ENCODE assay signal across 22 mouse cellular contexts in the genomic region with DNA sequence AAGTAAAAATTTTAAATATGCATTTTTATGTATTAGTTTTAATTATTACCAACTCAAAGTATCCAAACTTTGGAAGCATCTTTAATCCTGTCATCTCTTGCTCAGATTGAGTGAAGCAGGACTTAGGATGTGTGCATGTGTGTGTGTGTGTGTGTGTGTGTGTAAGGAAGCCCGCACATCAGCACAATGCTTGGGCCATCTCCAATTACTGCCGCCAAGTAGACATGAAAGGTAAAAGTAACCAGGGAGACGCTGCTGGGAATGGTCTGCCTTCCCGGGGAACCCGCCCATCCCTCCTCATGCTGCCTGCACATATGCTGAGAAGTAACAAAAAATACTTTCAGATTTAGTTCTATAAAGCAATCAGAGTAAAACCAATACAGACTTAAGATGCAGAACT. TPM values are rescaled to one million over a fixed set of nuclear protein-coding genes. Genes with fewer than 3 reads are reported as not detected.
DNase-seq lines count a peak whose midpoint lies in the region; ATAC-seq lines count a peak whose summit lies in the region.
"Had no signal": no experiment of that assay in that cellular context is flagged by ENCODE, and none has a peak within 500 bp of the region (broad histone marks: within the 10 kb centered on the region; RNA-seq: fewer than 3 reads in every experiment).

No protein-coding gene starts in this region.

- peaks cover 49% of the 10 kb centered on the region for H3K36me3 ChIP-seq in neural tube, embryonic 12.5 days
- H3K36me3 ChIP-seq in neural tube, embryonic 15.5 days = peaks cover 49% of the 10 kb centered on the region

- H3K27ac ChIP-seq in neural tube, embryonic 12.5 days = no peak overlapping the region
- no peak overlapping the region for H3K27ac ChIP-seq in neural tube, embryonic 15.5 days (replicated peaks)
- H3K27ac ChIP-seq: embryonic facial prominence, embryonic 12.5 days; heart, embryonic 13.5 days; hindbrain, embryonic 12.5 days; intestine, embryonic 15.5 days had no signal

- H3K4me2 ChIP-seq in neural tube, embryonic 12.5 days (replicated peaks) = no peak overlapping the region
- H3K4me2 ChIP-seq in neural tube, embryonic 15.5 days = no peak overlapping the region
- H3K4me2 ChIP-seq: embryonic facial prominence, embryonic 12.5 days; heart, embryonic 13.5 days; hindbrain, embryonic 12.5 days; intestine, embryonic 15.5 days had no signal

- H3K9me3 ChIP-seq in neural tube, embryonic 12.5 days = no peaks in the 10 kb centered on the region
- no peaks in the 10 kb centered on the region for H3K9me3 ChIP-seq in neural tube, embryonic 15.5 days (replicated peaks)
- H3K9me3 ChIP-seq: embryonic facial prominence, embryonic 12.5 days; G1E; heart, embryonic 13.5 days; hindbrain, embryonic 12.5 days; intestine, embryonic 15.5 days had no signal

- peak; percentile 37 for DNase-seq in embryo, embryonic 10 days (ENCODE audit: low spot score)
- no peak for DNase-seq in embryo, embryonic 11 days
- peak; percentile 59 for DNase-seq in heart, adult 11 months
- no peak for DNase-seq in heart, adult 18-20 months
- no peak for DNase-seq in kidney, adult 11 months
- DNase-seq: adrenal gland, postnatal 10 days; B cell, adult 2 months; cerebellum, adult 11-12 months; cerebellum, adult 9-10 months; cerebellum, postnatal 25 days; forebrain, postnatal 0 days; gastrocnemius, postnatal 14 days; heart, postnatal 36 days; kidney, adult 2 months had no signal

- 36% methylated on average over 5 of the region's 5 CpGs for WGBS in neural tube, embryonic 12.5 days
- 20% methylated on average over 5 of the region's 5 CpGs for WGBS in neural tube, embryonic 15.5 days

- peak; percentile 44; the same call in 1 of the 2 replicates for ATAC-seq in neural tube, embryonic 12.5 days (ENCODE audit: low FRiP score, low read depth)
- ATAC-seq in neural tube, embryonic 15.5 days (ENCODE audit: low FRiP score) = no peak
- ATAC-seq: CD4-positive, CD25-positive, alpha-beta regulatory T cell, adult 4 months; forebrain, postnatal 0 days; intestine, embryonic 15.5 days had no signal

- H3K4me1 ChIP-seq in neural tube, embryonic 12.5 days = no peaks in the 10 kb centered on the region
- no peaks in the 10 kb centered on the region for H3K4me1 ChIP-seq in neural tube, embryonic 15.5 days
- H3K4me1 ChIP-seq: hindbrain, embryonic 12.5 days; intestine, embryonic 15.5 days had no signal

- no peaks in the 10 kb centered on the region for H3K27me3 ChIP-seq in neural tube, embryonic 12.5 days (replicated peaks)
- no peaks in the 10 kb centered on the region for H3K27me3 ChIP-seq in neural tube, embryonic 15.5 days (replicated peaks)
- H3K27me3 ChIP-seq: embryonic facial prominence, embryonic 12.5 days; heart, embryonic 13.5 days; hindbrain, embryonic 12.5 days; intestine, embryonic 15.5 days had no signal

- no peak overlapping the region for H3K9ac ChIP-seq in neural tube, embryonic 12.5 days
- no peak overlapping the region for H3K9ac ChIP-seq in neural tube, embryonic 15.5 days (replicated peaks)
- H3K9ac ChIP-seq: embryonic facial prominence, embryonic 12.5 days; forebrain, postnatal 0 days; heart, embryonic 13.5 days; hindbrain, embryonic 12.5 days; intestine, embryonic 15.5 days had no signal

- H3K4me3 ChIP-seq in neural tube, embryonic 12.5 days = no peak overlapping the region
- no peak overlapping the region for H3K4me3 ChIP-seq in neural tube, embryonic 15.5 days (replicated peaks)
- H3K4me3 ChIP-seq: embryonic facial prominence, embryonic 12.5 days; heart, embryonic 13.5 days; hindbrain, embryonic 12.5 days; intestine, embryonic 15.5 days had no signal

RNA-seq across cellular contexts. Expression of a gene that starts 18.2 kb away (rescaled TPM):
- total RNA-seq in heart, adult 18-20 months (2021) = 1 to 10 TPM; 1.9 to 2.9 TPM
- 3.0 and 3.1 TPM in 2 replicates for polyA plus RNA-seq in neural tube, embryonic 12.5 days (2016; fragmentation: Nextera tagmentation; extraction: Ambion mirVana)
- 3.6 and 6.0 TPM in 2 replicates for polyA plus RNA-seq in neural tube, embryonic 15.5 days (2015; fragmentation: Nextera tagmentation; extraction: Ambion mirVana)

RNA-seq across cellular contexts. Expression of a gene that starts 27.5 kb away (rescaled TPM):
- 1 to 10 TPM; 2.1 to 2.8 TPM for total RNA-seq in heart, adult 18-20 months (2021)
- 1.3 and 1.7 TPM in 2 replicates for polyA plus RNA-seq in neural tube, embryonic 12.5 days (2016; fragmentation: Nextera tagmentation; extraction: Ambion mirVana)
- 0.61 and 0.96 TPM in 2 replicates for polyA plus RNA-seq in neural tube, embryonic 15.5 days (2015; fragmentation: Nextera tagmentation; extraction: Ambion mirVana)

RNA-seq across cellular contexts. Expression of a gene that starts 29.5 kb away (rescaled TPM):
- 10 to 100 TPM; 18.3 to 18.9 TPM for total RNA-seq in heart, adult 18-20 months (2021)
- 85.8 and 93.6 TPM in 2 replicates for polyA plus RNA-seq in neural tube, embryonic 12.5 days (2016; fragmentation: Nextera tagmentation; extraction: Ambion mirVana)
- 94.2 and 105 TPM in 2 replicates for polyA plus RNA-seq in neural tube, embryonic 15.5 days (2015; fragmentation: Nextera tagmentation; extraction: Ambion mirVana)

Comparison
In these comparisons a context has a peak if more than half of its experiments do, and no peak if none do; other contexts are left out.
1. DNase-seq: peak in embryo, embryonic 10 days (single experiment) and heart, adult 11 months (single experiment); none in embryo, embryonic 11 days (single experiment), heart, adult 18-20 months (0 of 2) and kidney, adult 11 months (single experiment).